Comparison of ENCODE assay signal across 22 mouse cellular contexts in the genomic region with DNA sequence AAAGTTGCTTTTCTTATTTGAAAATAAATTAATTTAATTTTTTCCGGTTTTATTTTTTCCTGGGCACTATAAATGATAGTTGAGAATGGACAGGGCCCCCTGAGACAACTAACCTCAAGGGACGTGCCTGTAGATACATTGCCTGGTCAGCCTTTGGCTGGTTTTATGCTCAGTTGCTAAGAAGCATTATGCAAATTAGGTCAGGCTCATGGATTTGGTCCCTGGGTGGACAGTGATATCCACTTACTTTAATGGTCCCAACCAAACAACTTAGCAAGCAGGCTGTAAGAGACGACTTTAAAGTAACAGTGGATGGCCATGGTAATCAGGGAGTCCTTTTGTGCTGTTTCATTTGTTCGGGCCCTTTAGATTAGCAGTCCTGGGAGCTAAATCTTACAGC.
DNase-seq lines count a peak whose midpoint lies in the region; ATAC-seq lines count a peak whose summit lies in the region.
"Had no signal": no experiment of that assay in that cellular context is flagged by ENCODE, and none has a peak within 500 bp of the region (broad histone marks: within the 10 kb centered on the region; RNA-seq: fewer than 3 reads in every experiment).

No protein-coding gene starts in this region.

- no peak for ATAC-seq in liver, embryonic 12.5 days
- ATAC-seq in monocyte, adult 5-6 weeks (replicated peaks; ENCODE audit: insufficient number of reproducible peaks, low FRiP score, low TSS enrichment, poor library complexity, severe bottlenecking): no peak
- ATAC-seq: forebrain, embryonic 14.5 days; forebrain, embryonic 16.5 days had no signal

- no peaks in the 10 kb centered on the region for H3K36me3 ChIP-seq in liver, embryonic 12.5 days
- H3K36me3 ChIP-seq: embryonic facial prominence, embryonic 13.5 days; embryonic facial prominence, embryonic 15.5 days; forebrain, embryonic 10.5 days; forebrain, embryonic 12.5 days had no signal

- no peak overlapping the region for H3K4me3 ChIP-seq in liver, embryonic 12.5 days
- H3K4me3 ChIP-seq: embryonic facial prominence, embryonic 13.5 days; embryonic facial prominence, embryonic 15.5 days; erythroblast, embryonic 14.5 days; forebrain, embryonic 10.5 days; forebrain, embryonic 12.5 days had no signal

- no peaks in the 10 kb centered on the region for H3K9me3 ChIP-seq in liver, embryonic 12.5 days (replicated peaks)
- H3K9me3 ChIP-seq: embryonic facial prominence, embryonic 13.5 days; embryonic facial prominence, embryonic 15.5 days; forebrain, embryonic 10.5 days; forebrain, embryonic 12.5 days had no signal

- H3K27ac ChIP-seq in liver, embryonic 12.5 days: no peak overlapping the region
- H3K27ac ChIP-seq: embryonic facial prominence, embryonic 13.5 days; embryonic facial prominence, embryonic 15.5 days; forebrain, embryonic 10.5 days; forebrain, embryonic 12.5 days had no signal

- no peak overlapping the region for H3K9ac ChIP-seq in liver, embryonic 12.5 days
- H3K9ac ChIP-seq: embryonic facial prominence, embryonic 13.5 days; embryonic facial prominence, embryonic 15.5 days; forebrain, embryonic 12.5 days had no signal

- no peak overlapping the region for H3K4me2 ChIP-seq in liver, embryonic 12.5 days
- H3K4me2 ChIP-seq: embryonic facial prominence, embryonic 13.5 days; embryonic facial prominence, embryonic 15.5 days; forebrain, embryonic 12.5 days had no signal

- peaks cover 20% of the 10 kb centered on the region for H3K4me1 ChIP-seq in liver, embryonic 12.5 days

- DNase-seq in heart, adult 11 months: peak; percentile 68
- no peak for DNase-seq in heart, postnatal 4 days
- peak; percentile 46 for DNase-seq in retina, embryonic 14.5 days (ENCODE audit: low spot score)
- DNase-seq: adrenal gland, adult 2 months; adrenal gland, postnatal 10 days; adrenal gland, postnatal 25 days; cerebellum, adult 11 months; cerebellum, adult 18-20 months; cerebellum, adult 8-10 months; cerebellum, adult 9-11 months; cerebellum, postnatal 14 days; cerebellum, postnatal 36 days; embryo, embryonic 11 days had no signal

- no peaks in the 10 kb centered on the region for H3K27me3 ChIP-seq in liver, embryonic 12.5 days (replicated peaks)
- H3K27me3 ChIP-seq: embryonic facial prominence, embryonic 15.5 days; forebrain, embryonic 12.5 days had no signal

- 64% methylated on average over 4 of the region's 4 CpGs for WGBS in liver, embryonic 12.5 days (ENCODE audit: insufficient replicate concordance)
